Mouse (Mus musculus) limb, embryonic 13.5 days (tissue): ENCODE measurements at regions not wholly inside any gene's neighbourhood (a gene's known extent, or its start where the extent isn't known, plus 50 kb on each side); places are given as distances from the start of the nearest gene placed in this dataset.

Source experiments
- ATAC-seq: fragments of 200-750 bp; cut with Nextera tagmentation; 2 replicates; pipeline ENCODE4 v1.8.0; 2017; ENCODE audit warnings: low read depth, moderate number of reproducible peaks, moderate TSS enrichment; ENCODE audit not compliant: low FRiP score
- H3K27ac ChIP-seq: fragments of 300-500 bp; sonication (generic); 2 replicates; pipeline ENCODE4 v1.5.1; 2015; ENCODE audit warnings: inconsistent platforms, mild to moderate bottlenecking, moderate library complexity
- H3K27me3 ChIP-seq: fragments of 300-500 bp; sonication (generic); 2 replicates; pipeline ENCODE4 v1.6.1; 2015; ENCODE audit warnings: mild to moderate bottlenecking, inconsistent platforms
- H3K36me3 ChIP-seq: fragments of 300-500 bp; sonication (generic); 2 replicates; pipeline ENCODE4 v1.6.1; 2015; ENCODE audit warnings: inconsistent platforms, mild to moderate bottlenecking, moderate library complexity
- H3K4me1 ChIP-seq: fragments of 300-500 bp; sonication (generic); 2 replicates; pipeline ENCODE4 v1.6.1; 2015; ENCODE audit warnings: inconsistent platforms
- H3K4me2 ChIP-seq: fragments of 300-500 bp; sonication (generic); replicated peaks from 2 replicates; pipeline ENCODE4 v1.6.1; 2015; ENCODE audit warnings: inconsistent platforms, mild to moderate bottlenecking, moderate library complexity
- H3K4me3 ChIP-seq: fragments of 300-500 bp; sonication (generic); 2 replicates; pipeline ENCODE4 v1.5.1; 2015; ENCODE audit warnings: moderate library complexity, mild to moderate bottlenecking, inconsistent platforms
- H3K9ac ChIP-seq: fragments of 300-500 bp; sonication (generic); 2 replicates; pipeline ENCODE4 v1.6.1; 2015; ENCODE audit warnings: mild to moderate bottlenecking, inconsistent platforms
- H3K9me3 ChIP-seq: fragments of 300-500 bp; sonication (generic); 2 replicates; pipeline ENCODE4 v1.6.1; 2016; ENCODE audit warnings: inconsistent platforms
- WGBS: fragments of 180-500 bp; shearing (Covaris S2); methylation state at CpG from one replicate; pipeline ENCODE4 v1.1.7; 2015; 5-methylcytosine and 5-hydroxymethylcytosine counted together

DNA sequence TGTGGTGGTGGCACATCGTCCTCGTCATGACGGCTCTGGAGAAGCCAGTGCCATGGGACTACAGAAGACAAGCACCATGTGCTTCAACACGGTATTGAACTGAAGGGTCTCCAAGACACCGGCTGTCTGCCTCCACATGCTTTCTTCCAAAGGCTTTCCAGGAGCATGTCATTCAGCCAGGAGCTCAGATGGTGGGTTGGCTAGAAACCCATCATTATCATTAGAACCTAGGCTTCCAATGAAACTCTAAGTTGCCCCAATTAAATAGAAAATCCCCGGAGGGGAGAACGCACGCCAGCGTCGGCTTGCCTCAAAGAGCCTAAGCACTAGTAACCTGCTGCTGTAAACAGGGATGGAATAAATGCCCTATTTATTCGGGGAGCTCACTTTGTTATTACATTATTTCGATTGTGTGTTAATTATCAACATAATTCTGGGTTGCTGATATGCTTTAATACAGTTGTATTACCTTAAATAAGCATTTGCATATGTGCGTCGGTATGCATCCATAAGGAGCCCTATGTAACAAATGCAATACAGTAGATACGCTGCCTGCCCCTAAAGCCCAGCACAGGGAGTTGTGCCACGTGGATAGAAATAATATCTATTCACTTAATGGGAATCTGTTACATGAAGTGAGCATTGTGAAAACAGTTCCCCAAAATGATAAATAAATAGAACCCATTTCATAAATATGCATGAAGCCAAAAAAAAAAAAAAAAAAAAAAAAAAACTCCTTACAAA lies 103.3 kb upstream of the Krtap11-1 start:
- H3K27me3 ChIP-seq: no peaks in the 10 kb centered on the region
- no peak for ATAC-seq
- 80% methylated on average over 16 of the region's 16 CpGs for WGBS
- H3K27ac ChIP-seq: no peak overlapping the region
- H3K36me3 ChIP-seq: no peaks in the 10 kb centered on the region
- no peak overlapping the region for H3K9ac ChIP-seq
- H3K9me3 ChIP-seq: no peaks in the 10 kb centered on the region
- no peaks in the 10 kb centered on the region for H3K4me1 ChIP-seq
- H3K4me3 ChIP-seq: no peak overlapping the region
- H3K4me2 ChIP-seq: no peak overlapping the region

- no peaks in the 10 kb centered on the region for H3K36me3 ChIP-seq
- H3K4me3 ChIP-seq: no peak overlapping the region
- WGBS: 82% methylated on average over 9 of the region's 9 CpGs
- no peaks in the 10 kb centered on the region for H3K27me3 ChIP-seq
- H3K4me1 ChIP-seq: no peaks in the 10 kb centered on the region
- H3K27ac ChIP-seq: no peak overlapping the region
- no peak for ATAC-seq
- H3K9ac ChIP-seq: no peak overlapping the region
- H3K4me2 ChIP-seq: no peak overlapping the region
- no peaks in the 10 kb centered on the region for H3K9me3 ChIP-seq
Measured at GRCm38 (mm10) chr16:89671188-89671726, 100.3 kb upstream of the Krtap11-1 start.

- H3K9ac ChIP-seq: no peak overlapping the region
- no peaks in the 10 kb centered on the region for H3K36me3 ChIP-seq
- no peak for ATAC-seq
- WGBS: 64% methylated on average over 2 of the region's 2 CpGs
- 0 out of 2 replicates have a peak, but pooled peaks cover 5% of the 10 kb centered on the region for H3K9me3 ChIP-seq
- no peaks in the 10 kb centered on the region for H3K4me1 ChIP-seq
- H3K27ac ChIP-seq: no peak overlapping the region
- H3K4me3 ChIP-seq: no peak overlapping the region
- H3K27me3 ChIP-seq: no peaks in the 10 kb centered on the region
- H3K4me2 ChIP-seq: no peak overlapping the region
Measured at GRCm38 (mm10) chr16:89660071-89660470, 89.1 kb upstream of the Krtap11-1 start.

DNA sequence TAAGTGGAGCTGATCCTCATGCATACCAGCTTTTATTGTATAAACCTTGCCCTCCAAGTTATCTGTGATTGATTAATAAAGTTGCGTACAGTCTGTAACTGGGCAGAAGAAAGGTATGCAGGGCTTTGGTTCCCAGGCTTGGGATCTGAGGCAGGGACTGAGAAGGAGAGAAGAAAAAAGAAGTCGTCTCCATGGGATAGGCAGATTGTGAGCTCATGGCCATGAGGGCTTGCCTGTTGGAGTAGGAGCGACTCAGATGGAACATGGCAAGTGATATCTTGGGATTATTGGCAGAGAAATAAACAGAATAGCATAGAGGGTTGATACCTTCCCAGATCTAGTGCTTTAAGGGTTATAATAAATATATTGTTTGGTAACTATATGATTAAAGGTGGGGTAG lies 85.1 kb upstream of the Krtap11-1 start:
- Histone ChIP-seq H3K9me3 (0 out of 2 replicates have a peak, but pooled peaks cover 8% of the 10 kb centered on the region), H3K36me3 (no peaks in the 10 kb centered on the region), H3K9ac (no peak overlapping the region), H3K27me3 (no peaks in the 10 kb centered on the region), H3K4me2 (no peak overlapping the region), H3K4me3 (no peak overlapping the region), H3K27ac (no peak overlapping the region), H3K4me1 (no peaks in the 10 kb centered on the region)
- no peak for ATAC-seq
- WGBS: 87% methylated on average over 3 of the region's 3 CpGs

DNA sequence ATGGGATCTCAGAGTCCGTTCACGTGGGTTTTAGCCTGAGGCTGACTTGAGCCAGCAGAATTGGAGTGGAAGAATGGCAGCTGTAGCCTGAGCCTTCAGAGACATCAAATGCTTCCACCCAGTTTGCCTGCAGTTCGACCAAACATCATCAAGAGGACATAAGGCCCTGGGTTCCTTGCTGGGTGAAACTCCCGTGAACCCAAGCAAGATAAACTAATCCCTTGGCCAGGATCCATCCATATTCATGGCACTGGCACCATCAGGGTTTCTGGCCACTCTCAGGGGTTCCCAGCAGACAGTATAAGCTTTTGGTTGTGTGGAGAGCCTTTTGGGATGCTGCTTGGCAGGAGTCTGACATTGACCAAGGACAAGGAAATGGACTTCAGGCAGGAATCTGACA lies 77.7 kb upstream of the Krtap11-1 start:
- 79% methylated on average over 4 of the region's 4 CpGs for WGBS
- Histone ChIP-seq H3K27me3 (no peaks in the 10 kb centered on the region), H3K4me3 (no peak overlapping the region), H3K9ac (no peak overlapping the region), H3K27ac (no peak overlapping the region), H3K4me1 (no peaks in the 10 kb centered on the region), H3K4me2 (no peak overlapping the region), H3K9me3 (no peaks in the 10 kb centered on the region), H3K36me3 (no peaks in the 10 kb centered on the region)
- ATAC-seq: no peak

DNA sequence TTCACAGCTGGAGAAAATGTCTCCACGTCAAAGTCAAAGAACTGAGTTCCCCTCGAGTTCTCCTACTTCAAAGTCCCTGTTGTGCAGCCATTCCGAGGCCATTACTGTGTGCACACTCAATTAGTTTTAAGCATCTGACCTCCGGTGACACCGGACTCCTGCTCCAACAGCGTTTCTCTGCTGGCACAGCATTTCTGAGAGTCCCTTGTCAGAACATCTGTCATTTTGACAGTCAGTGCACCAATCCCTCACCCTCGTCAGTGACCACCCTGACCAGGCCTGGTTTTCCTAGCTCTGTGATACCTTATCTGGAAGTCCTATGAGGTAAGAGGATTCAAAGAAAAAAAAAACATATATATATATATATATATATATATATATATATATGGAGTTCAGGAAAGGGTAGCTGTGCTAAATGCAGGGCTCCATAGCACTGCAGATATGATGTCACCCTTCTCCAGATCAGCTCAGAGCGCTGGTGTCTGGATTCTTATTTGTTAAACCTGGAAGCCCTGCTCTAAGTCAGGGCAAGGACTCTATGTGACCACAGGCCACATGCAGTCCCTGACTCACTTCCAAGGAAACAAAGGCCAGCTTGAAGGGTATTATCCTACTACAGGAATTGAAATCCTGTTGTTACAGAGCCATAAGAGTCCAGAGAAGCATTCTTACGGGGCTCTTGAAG lies 63.1 kb upstream of the Krtap11-1 start:
- H3K4me3 ChIP-seq: no peak overlapping the region
- H3K4me1 ChIP-seq: 0 out of 2 replicates have a peak, but pooled peaks cover 7% of the 10 kb centered on the region
- no peaks in the 10 kb centered on the region for H3K36me3 ChIP-seq
- WGBS: 20% methylated on average over 9 of the region's 9 CpGs
- no peaks in the 10 kb centered on the region for H3K27me3 ChIP-seq
- ATAC-seq: no peak
- no peaks in the 10 kb centered on the region for H3K9me3 ChIP-seq
- no peak overlapping the region for H3K27ac ChIP-seq
- H3K9ac ChIP-seq: no peak overlapping the region
- no peak overlapping the region for H3K4me2 ChIP-seq

- WGBS: 9% methylated on average over 6 of the region's 6 CpGs
- no peak overlapping the region for H3K9ac ChIP-seq
- no peak overlapping the region for H3K4me3 ChIP-seq
- ATAC-seq: no peak
- H3K4me1 ChIP-seq: 0 out of 2 replicates have a peak, but pooled peaks cover 7% of the 10 kb centered on the region
- no peak overlapping the region for H3K27ac ChIP-seq
- no peaks in the 10 kb centered on the region for H3K36me3 ChIP-seq
- no peaks in the 10 kb centered on the region for H3K27me3 ChIP-seq
- H3K9me3 ChIP-seq: no peaks in the 10 kb centered on the region
- no peak overlapping the region for H3K4me2 ChIP-seq
Measured at GRCm38 (mm10) chr16:89632114-89632622, 61.2 kb upstream of the Krtap11-1 start.

- Histone ChIP-seq H3K9ac (no peak overlapping the region), H3K27me3 (no peaks in the 10 kb centered on the region), H3K9me3 (no peaks in the 10 kb centered on the region), H3K4me2 (no peak overlapping the region), H3K36me3 (no peaks in the 10 kb centered on the region), H3K27ac (no peak overlapping the region), H3K4me1 (0 out of 2 replicates have a peak, but pooled peaks cover 7% of the 10 kb centered on the region), H3K4me3 (no peak overlapping the region)
- ATAC-seq: no peak
- WGBS: 81% methylated on average over 9 of the region's 9 CpGs
Measured at GRCm38 (mm10) chr16:89631396-89632113, 60.6 kb upstream of the Krtap11-1 start.

DNA sequence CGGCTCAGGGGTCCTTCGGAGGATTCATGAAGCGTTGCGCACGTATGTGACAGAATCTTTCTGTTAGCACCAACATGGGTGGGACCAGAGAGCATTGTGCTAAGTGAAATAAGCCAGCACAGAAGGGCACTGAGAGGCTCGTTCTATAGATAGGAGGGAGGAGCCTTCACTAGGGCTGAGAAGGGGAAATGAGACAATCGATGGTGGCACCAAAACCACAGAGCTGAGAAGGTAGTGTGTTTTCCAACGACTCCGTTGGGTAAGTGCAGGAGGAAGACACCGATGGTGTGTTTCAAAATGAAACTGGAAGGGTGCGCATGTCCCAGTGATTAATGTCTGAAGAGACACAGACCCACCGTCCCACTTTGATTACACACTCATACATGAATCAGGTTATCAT lies 54.7 kb upstream of the Krtap11-1 start:
- H3K4me1 ChIP-seq: no peaks in the 10 kb centered on the region
- no peaks in the 10 kb centered on the region for H3K9me3 ChIP-seq
- 92% methylated on average over 12 of the region's 12 CpGs for WGBS
- no peak overlapping the region for H3K4me2 ChIP-seq
- no peak overlapping the region for H3K4me3 ChIP-seq
- no peak overlapping the region for H3K27ac ChIP-seq
- no peak overlapping the region for H3K9ac ChIP-seq
- ATAC-seq: no peak
- H3K27me3 ChIP-seq: no peaks in the 10 kb centered on the region
- H3K36me3 ChIP-seq: no peaks in the 10 kb centered on the region

DNA sequence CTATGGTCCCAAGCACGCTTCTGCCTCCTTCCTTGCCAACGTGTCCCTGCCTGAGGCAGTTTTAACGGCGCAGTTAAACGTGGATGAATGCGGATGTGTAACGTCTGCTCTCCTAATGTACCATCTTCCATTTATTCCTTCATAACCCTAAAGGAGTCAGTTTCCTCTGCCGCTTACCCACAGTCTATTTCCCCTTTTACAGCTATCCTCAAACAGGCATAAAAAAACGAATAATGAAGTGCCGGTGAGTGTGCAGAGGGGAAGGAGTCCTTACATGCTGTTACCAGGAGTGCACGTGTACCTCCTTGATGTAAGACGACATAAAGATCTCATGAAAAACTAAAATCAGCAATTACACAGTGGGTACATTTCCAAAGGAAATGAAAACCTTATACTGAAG lies 54.3 kb upstream of the Krtap11-1 start:
- no peak for ATAC-seq
- H3K9me3 ChIP-seq: no peaks in the 10 kb centered on the region
- H3K27ac ChIP-seq: no peak overlapping the region
- no peaks in the 10 kb centered on the region for H3K27me3 ChIP-seq
- WGBS: 76% methylated on average over 12 of the region's 12 CpGs
- H3K36me3 ChIP-seq: no peaks in the 10 kb centered on the region
- no peak overlapping the region for H3K4me3 ChIP-seq
- H3K9ac ChIP-seq: no peak overlapping the region
- H3K4me1 ChIP-seq: no peaks in the 10 kb centered on the region
- no peak overlapping the region for H3K4me2 ChIP-seq
